Mouse (Mus musculus): ENCODE measurements around the gene Maco1.

DNA sequence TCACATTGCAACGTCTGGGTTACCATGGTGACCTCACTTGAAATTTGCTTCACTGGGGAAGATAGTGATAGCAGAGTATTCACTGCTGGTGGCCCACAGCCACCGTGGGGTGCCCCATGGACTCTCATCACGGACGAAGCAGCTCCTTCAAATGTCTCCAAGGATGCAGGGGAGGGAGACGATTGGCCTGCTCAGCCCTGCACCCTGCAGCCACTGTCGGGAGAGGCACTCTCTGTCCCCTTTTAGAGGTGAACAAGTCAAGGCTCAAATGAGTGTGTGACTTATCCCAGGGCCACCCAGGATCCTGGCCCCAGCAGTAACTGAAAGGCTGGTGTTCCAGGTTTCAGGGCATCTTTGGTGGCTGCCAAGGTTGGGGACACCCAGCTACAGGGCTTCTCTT lies 61.4 kb downstream of the Maco1 start:
- TF ChIP-seq CTCF (IDR thresholded peaks at IDR 0.05; ENCODE audit: extremely low read depth, insufficient read depth, low read length) (no peak), POLR2A (IDR thresholded peaks at IDR 0.05; ENCODE audit: extremely low read depth, insufficient read depth, low read length) (no peak)
